Mouse (Mus musculus): ENCODE measurements around the gene Tagln2. TPM values are rescaled to one million over a fixed set of nuclear protein-coding genes. Genes with fewer than 3 reads are reported as not detected.

Tagln2 gene
- polyA plus RNA-seq, 1 experiment = 153 TPM

DNA sequence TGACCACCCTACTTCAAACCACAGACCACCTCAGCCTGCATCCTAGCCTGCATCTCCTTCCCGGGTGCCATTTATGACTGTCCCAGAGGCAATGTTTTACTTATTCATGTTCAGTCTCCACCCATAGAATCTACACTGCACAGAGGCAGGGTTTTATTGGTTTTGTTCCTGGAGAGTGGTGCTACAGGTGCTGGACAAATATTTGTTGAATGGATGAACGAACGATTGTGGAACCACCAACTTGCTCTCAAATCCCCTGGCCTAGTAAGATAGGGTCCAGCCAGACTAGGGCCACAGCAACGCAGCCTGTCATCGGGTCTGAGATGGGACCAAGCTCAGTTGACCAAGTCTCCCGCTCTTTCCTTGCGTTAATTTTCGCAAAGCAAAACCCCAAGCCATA is 10.1 kb downstream of the Tagln2 start:
- TF ChIP-seq CTCF (IDR thresholded peaks at IDR 0.05; ENCODE audit: control insufficient read depth, insufficient read depth, low read length) (no peak), POLR2A (IDR thresholded peaks at IDR 0.05; ENCODE audit: borderline replicate concordance, control insufficient read depth, low read depth, low read length) (no peak)
- Histone ChIP-seq H3K4me3 (replicated peaks; ENCODE audit: control insufficient read depth, low read depth, low read length) (no peak overlapping the region), H3K4me1 (ENCODE audit: control insufficient read depth, insufficient read depth, low read length) (peaks cover 5% of the 10 kb centered on the region), H3K27ac (ENCODE audit: control insufficient read depth, insufficient read depth, low read depth, low read length, poor library complexity) (no peak overlapping the region)
- WGBS = 47% methylated on average over 8 of the region's 8 CpGs

DNA sequence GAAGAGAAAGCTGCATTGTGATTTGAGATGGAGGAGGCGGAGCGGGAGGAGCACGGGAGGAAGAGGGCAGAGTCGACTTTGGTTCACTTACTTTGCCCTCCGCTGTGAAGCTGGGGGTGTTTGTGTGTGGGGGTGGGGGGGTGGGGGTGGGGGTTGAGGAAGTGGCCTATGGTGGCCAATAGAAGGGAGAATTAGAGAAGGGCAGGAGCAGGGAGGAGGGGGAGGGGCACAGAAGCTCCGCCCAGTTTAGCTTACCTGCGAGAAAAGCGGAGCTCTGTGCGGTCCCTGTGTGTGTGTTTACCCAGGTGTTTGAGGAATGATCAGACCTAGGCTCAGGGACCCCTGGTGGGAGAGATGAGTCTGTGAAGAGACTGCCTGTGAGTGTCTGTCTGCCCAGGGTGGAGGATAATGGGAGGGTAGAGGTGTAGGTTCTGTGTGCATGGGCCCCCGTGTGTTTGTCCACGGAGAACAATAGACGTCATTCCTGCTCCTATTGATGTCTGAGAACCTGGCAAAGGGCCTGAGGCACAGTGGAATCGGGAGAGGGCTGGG is 10.7 kb downstream of the Tagln2 start:
- H3K4me1 ChIP-seq (ENCODE audit: control insufficient read depth, insufficient read depth, low read length) = peaks cover 7% of the 10 kb centered on the region
- H3K27ac ChIP-seq (ENCODE audit: control insufficient read depth, insufficient read depth, low read depth, low read length, poor library complexity) = no peak overlapping the region
- WGBS = 58% methylated on average over 13 of the region's 13 CpGs
- TF ChIP-seq POLR2A (IDR thresholded peaks at IDR 0.05; ENCODE audit: borderline replicate concordance, control insufficient read depth, low read depth, low read length) = no peak
- no peak for TF ChIP-seq CTCF (IDR thresholded peaks at IDR 0.05; ENCODE audit: control insufficient read depth, insufficient read depth, low read length)
- H3K4me3 ChIP-seq (replicated peaks; ENCODE audit: control insufficient read depth, low read depth, low read length) = no peak overlapping the region

DNA sequence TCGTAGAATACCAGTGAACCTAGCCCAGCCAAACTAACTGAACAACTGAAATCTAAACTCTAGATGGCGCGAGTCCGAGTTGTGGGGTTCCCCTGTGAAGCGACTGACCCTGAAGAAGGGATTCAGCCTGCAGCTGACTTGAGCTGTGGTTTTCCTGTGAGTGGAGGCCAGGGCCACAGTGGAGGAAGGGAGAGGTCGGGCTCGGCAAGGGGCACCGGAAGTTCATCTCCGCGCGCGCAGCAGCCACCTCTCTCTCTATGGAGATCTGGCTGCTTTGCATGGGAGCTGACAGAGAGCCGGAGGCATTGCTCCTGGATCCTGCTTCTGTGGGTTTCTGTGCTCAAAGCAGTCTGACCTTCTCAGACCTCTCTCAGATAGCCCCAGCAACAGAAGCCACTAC is 13.1 kb downstream of the Tagln2 start:
- TF ChIP-seq POLR2A (IDR thresholded peaks at IDR 0.05; ENCODE audit: borderline replicate concordance, control insufficient read depth, low read depth, low read length) (no peak; the same call in 1 of the 2 replicates), CTCF (IDR thresholded peaks at IDR 0.05; ENCODE audit: control insufficient read depth, insufficient read depth, low read length) (peak; percentile 50; the same call in 1 of the 2 replicates)
- H3K27ac ChIP-seq (ENCODE audit: control insufficient read depth, insufficient read depth, low read depth, low read length, poor library complexity) = peak overlapping the region; percentile 78
- peak overlapping the region; percentile 35 for H3K4me3 ChIP-seq (replicated peaks; ENCODE audit: control insufficient read depth, low read depth, low read length)
- WGBS = under 1% methylated on average over 13 of the region's 13 CpGs
- peaks cover 7% of the 10 kb centered on the region for H3K4me1 ChIP-seq (ENCODE audit: control insufficient read depth, insufficient read depth, low read length)

DNA sequence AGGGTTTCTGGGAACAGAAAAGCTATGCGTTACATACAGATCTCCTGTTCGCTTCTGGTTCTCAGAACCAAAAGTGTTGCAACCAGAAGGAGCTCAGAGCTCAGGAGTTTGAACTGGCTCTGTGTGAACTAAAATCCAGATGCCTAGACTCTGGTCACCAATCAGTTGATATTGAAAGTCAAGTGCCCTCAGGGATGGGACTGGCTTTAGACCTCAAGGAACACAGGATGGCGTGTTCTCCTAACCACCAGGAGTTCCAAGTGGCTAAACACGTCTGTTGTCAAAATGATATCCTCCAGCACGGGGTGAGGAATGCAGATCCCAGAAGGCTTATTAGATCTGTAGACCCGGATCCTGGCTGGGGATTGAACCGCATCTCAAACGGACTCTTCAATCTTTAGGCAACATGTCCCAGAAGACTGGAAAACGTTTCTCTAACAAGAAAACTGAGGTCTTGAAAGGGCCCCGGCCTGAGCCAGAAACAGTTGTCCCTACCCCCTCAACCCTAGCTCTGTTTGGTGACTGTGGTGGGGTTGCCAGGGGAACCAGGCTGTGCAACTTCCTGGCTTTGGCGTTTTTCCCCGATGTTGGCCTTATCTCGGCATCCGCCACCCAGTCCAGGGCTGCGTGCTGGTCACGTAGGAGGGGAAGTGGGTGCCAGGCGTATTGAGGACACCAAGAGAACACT is 13.8 kb downstream of the Tagln2 start:
- Histone ChIP-seq H3K27ac (ENCODE audit: control insufficient read depth, insufficient read depth, low read depth, low read length, poor library complexity) (peak overlapping the region; percentile 78), H3K4me1 (ENCODE audit: control insufficient read depth, insufficient read depth, low read length) (peaks cover 7% of the 10 kb centered on the region), H3K4me3 (replicated peaks; ENCODE audit: control insufficient read depth, low read depth, low read length) (peak overlapping the region; percentile 4)
- TF ChIP-seq POLR2A (IDR thresholded peaks at IDR 0.05; ENCODE audit: borderline replicate concordance, control insufficient read depth, low read depth, low read length) (no peak; the same call in 1 of the 2 replicates), CTCF (IDR thresholded peaks at IDR 0.05; ENCODE audit: control insufficient read depth, insufficient read depth, low read length) (no peak)
- WGBS = under 1% methylated on average over 17 of the region's 17 CpGs

DNA sequence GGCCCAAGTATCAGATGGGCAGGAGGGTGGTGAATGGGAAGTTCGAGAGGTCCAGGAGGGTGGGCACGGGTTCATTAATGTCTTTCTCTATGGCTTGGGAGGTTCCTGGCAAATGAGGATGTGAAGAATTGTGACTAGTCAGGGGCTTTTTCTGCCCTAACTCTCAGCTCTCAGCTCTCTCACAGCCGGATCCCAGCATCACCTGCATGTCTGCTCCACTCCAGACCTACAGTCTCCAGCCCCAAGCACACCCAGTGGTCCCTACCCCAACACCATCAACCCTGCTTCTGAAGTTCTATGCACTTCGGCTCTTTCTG is 14.3 kb downstream of the Tagln2 start:
- Histone ChIP-seq H3K4me3 (replicated peaks; ENCODE audit: control insufficient read depth, low read depth, low read length) (peak overlapping the region; percentile 2), H3K27ac (ENCODE audit: control insufficient read depth, insufficient read depth, low read depth, low read length, poor library complexity) (peak overlapping the region; percentile 78), H3K4me1 (ENCODE audit: control insufficient read depth, insufficient read depth, low read length) (peaks cover 7% of the 10 kb centered on the region)
- 4% methylated on average over 4 of the region's 4 CpGs for WGBS
- TF ChIP-seq POLR2A (IDR thresholded peaks at IDR 0.05; ENCODE audit: borderline replicate concordance, control insufficient read depth, low read depth, low read length) (no peak), CTCF (IDR thresholded peaks at IDR 0.05; ENCODE audit: control insufficient read depth, insufficient read depth, low read length) (no peak)

DNA sequence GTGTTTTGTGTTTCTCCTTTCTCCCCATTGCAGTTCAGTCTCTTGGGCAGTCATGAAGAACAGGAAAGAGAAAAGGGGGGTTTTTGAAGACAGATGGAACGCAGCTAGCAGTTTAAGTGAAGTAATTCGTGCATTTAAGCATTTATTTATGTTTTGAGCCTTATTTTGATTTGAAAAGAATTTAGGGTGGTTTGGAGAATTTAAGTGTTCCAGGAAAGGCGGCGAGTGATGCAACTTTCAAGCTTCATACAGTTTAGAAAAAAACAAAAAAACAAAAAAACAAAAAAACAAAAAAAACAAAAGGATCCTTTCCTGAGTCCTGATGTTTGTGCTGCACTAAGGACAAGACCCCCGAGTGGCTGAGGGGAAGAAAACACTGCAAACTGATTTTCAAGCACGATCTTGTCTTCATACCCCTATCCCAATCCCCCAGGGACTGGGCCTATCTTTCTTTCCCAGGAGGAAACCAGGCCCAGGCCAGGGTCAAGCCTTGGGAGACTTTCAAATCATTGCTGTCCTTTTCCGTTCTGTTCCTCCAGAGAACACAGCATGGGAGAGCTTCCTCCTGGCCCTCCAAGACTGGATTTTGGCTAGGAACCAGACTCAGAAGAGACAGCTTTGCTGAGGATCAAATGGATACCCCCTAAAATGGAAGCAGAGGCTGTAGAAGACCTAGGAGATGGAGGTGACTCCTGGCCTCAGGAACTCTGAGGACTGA is 14.9 kb downstream of the Tagln2 start:
- Histone ChIP-seq H3K27ac (ENCODE audit: control insufficient read depth, insufficient read depth, low read depth, low read length, poor library complexity) (peak overlapping the region; percentile 78), H3K4me1 (ENCODE audit: control insufficient read depth, insufficient read depth, low read length) (peaks cover 7% of the 10 kb centered on the region), H3K4me3 (replicated peaks; ENCODE audit: control insufficient read depth, low read depth, low read length) (no peak overlapping the region)
- WGBS = 25% methylated on average over 7 of the region's 7 CpGs
- no peak for TF ChIP-seq POLR2A (IDR thresholded peaks at IDR 0.05; ENCODE audit: borderline replicate concordance, control insufficient read depth, low read depth, low read length)
- TF ChIP-seq CTCF (IDR thresholded peaks at IDR 0.05; ENCODE audit: control insufficient read depth, insufficient read depth, low read length) = no peak

DNA sequence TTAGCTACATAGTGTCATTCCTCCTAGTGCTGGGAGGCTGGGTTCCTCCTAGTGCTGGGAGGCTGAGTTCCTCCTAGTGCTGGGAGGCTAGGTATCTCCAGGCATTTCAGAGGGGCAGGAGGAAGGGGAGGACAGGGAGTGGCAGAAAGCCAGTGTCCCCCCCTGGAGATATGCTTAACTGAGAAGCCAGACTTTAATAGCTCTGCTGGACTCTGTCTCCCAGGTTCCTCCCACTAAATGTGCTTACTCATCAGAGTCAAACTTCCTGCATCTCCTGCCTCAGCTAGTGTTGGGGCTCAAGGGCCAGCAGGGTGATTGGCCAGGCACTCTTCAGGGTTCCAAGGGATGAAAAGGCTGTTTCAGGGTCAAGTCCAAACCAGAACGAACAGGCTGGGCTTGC is 15.5 kb downstream of the Tagln2 start:
- Histone ChIP-seq H3K4me3 (replicated peaks; ENCODE audit: control insufficient read depth, low read depth, low read length) (no peak overlapping the region), H3K4me1 (ENCODE audit: control insufficient read depth, insufficient read depth, low read length) (peaks cover 7% of the 10 kb centered on the region), H3K27ac (ENCODE audit: control insufficient read depth, insufficient read depth, low read depth, low read length, poor library complexity) (peak overlapping the region; percentile 28; the same call in 1 of the 2 replicates)
- 39% methylated on average over 1 of the region's 1 CpGs for WGBS
- TF ChIP-seq CTCF (IDR thresholded peaks at IDR 0.05; ENCODE audit: control insufficient read depth, insufficient read depth, low read length) (no peak), POLR2A (IDR thresholded peaks at IDR 0.05; ENCODE audit: borderline replicate concordance, control insufficient read depth, low read depth, low read length) (no peak)

DNA sequence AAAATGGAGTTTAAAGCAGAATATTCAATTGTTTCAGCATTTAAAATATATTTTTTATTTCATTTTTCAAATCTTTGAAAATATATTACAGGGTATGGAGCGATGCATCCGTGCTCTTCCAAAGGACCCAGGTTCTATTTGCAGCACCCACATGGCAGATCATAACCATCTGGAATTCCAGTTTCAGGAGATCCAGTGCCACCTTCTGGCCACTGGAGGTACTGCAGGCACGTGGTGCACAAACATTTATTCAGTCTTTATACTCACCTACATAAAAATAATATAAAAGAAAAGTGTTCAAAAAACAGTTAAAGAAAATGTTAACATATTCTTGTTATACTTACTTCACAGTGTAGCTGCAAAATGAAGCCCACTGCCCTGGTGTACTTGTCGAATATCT is 18.2 kb downstream of the Tagln2 start:
- no peak overlapping the region for H3K4me3 ChIP-seq (replicated peaks; ENCODE audit: control insufficient read depth, low read depth, low read length)
- H3K27ac ChIP-seq (ENCODE audit: control insufficient read depth, insufficient read depth, low read depth, low read length, poor library complexity) = no peak overlapping the region
- WGBS = 70% methylated on average over 4 of the region's 4 CpGs
- H3K4me1 ChIP-seq (ENCODE audit: control insufficient read depth, insufficient read depth, low read length) = peaks cover 9% of the 10 kb centered on the region
- TF ChIP-seq POLR2A (IDR thresholded peaks at IDR 0.05; ENCODE audit: borderline replicate concordance, control insufficient read depth, low read depth, low read length) (no peak), CTCF (IDR thresholded peaks at IDR 0.05; ENCODE audit: control insufficient read depth, insufficient read depth, low read length) (peak; percentile 67)

Measured in bone marrow, adult 2 months (tissue).